16 mouse cellular contexts compared by ENCODE assay signal in genomic region chr1:80389518-80389917, GRCm38 (mm10). TPM values are rescaled to one million over a fixed set of nuclear protein-coding genes. Genes with fewer than 3 reads are reported as not detected.
DNase-seq lines count a peak whose midpoint lies in the region; ATAC-seq and TF ChIP-seq lines count a peak whose summit lies in the region.
"Had no signal": no experiment of that assay in that cellular context is flagged by ENCODE, and none has a peak within 500 bp of the region (broad histone marks: within the 10 kb centered on the region; RNA-seq: fewer than 3 reads in every experiment).

No protein-coding gene starts in this region.

- ATAC-seq in embryonic facial prominence, embryonic 15.5 days (ENCODE audit: insufficient number of reproducible peaks, low FRiP score, low TSS enrichment, low read depth), result no peak
- ATAC-seq: intestine, postnatal 0 days; liver, postnatal 0 days had no signal

- H3K4me3 ChIP-seq in embryonic facial prominence, embryonic 15.5 days (replicated peaks), result no peak overlapping the region
- H3K4me3 ChIP-seq in embryonic facial prominence, embryonic 10.5 days, result no peak overlapping the region
- no peak overlapping the region for H3K4me3 ChIP-seq in thymus, adult 2 months (ENCODE audit: control insufficient read depth, insufficient read depth, low read length)
- H3K4me3 ChIP-seq: heart, embryonic 12.5 days; layer of hippocampus, adult 2 months; left cerebral cortex, adult 2 months; myocyte had no signal

- TF ChIP-seq POLR2A in thymus, adult 2 months (IDR thresholded peaks at IDR 0.05; ENCODE audit: control insufficient read depth, extremely low read depth, insufficient read depth, low read length, poor library complexity), result no peak

- no peaks in the 10 kb centered on the region for H3K9me3 ChIP-seq in embryonic facial prominence, embryonic 15.5 days (replicated peaks)
- H3K9me3 ChIP-seq in embryonic facial prominence, embryonic 10.5 days, result no peaks in the 10 kb centered on the region
- H3K9me3 ChIP-seq: heart, embryonic 12.5 days had no signal

- H3K27me3 ChIP-seq in embryonic facial prominence, embryonic 15.5 days, result no peaks in the 10 kb centered on the region
- no peaks in the 10 kb centered on the region for H3K27me3 ChIP-seq in embryonic facial prominence, embryonic 10.5 days (replicated peaks; ENCODE audit: low read depth, poor library complexity, severe bottlenecking)
- H3K27me3 ChIP-seq in thymus, adult 2 months (ENCODE audit: control insufficient read depth, insufficient read depth, low read length), result no peaks in the 10 kb centered on the region
- H3K27me3 ChIP-seq: heart, embryonic 12.5 days had no signal

- no peaks in the 10 kb centered on the region for H3K36me3 ChIP-seq in embryonic facial prominence, embryonic 15.5 days
- H3K36me3 ChIP-seq in embryonic facial prominence, embryonic 10.5 days (replicated peaks), result no peaks in the 10 kb centered on the region
- no peaks in the 10 kb centered on the region for H3K36me3 ChIP-seq in thymus, adult 2 months (ENCODE audit: control insufficient read depth, insufficient read depth, low read length)
- H3K36me3 ChIP-seq: heart, embryonic 12.5 days had no signal

- TF ChIP-seq CTCF in thymus, adult 2 months (IDR thresholded peaks at IDR 0.05; ENCODE audit: borderline replicate concordance, control insufficient read depth, extremely low read depth, insufficient read depth, low read length, poor library complexity), result no peak

- H3K9ac ChIP-seq in embryonic facial prominence, embryonic 15.5 days, result no peak overlapping the region
- H3K9ac ChIP-seq: heart, embryonic 12.5 days; liver, postnatal 0 days had no signal

- H3K4me2 ChIP-seq in embryonic facial prominence, embryonic 15.5 days (replicated peaks), result no peak overlapping the region
- H3K4me2 ChIP-seq: heart, embryonic 12.5 days had no signal

- H3K4me1 ChIP-seq in embryonic facial prominence, embryonic 15.5 days, result no peaks in the 10 kb centered on the region
- no peaks in the 10 kb centered on the region for H3K4me1 ChIP-seq in embryonic facial prominence, embryonic 10.5 days
- H3K4me1 ChIP-seq in thymus, adult 2 months (replicated peaks; ENCODE audit: control insufficient read depth, insufficient read depth, low read length), result peaks cover 7% of the 10 kb centered on the region

- 70% methylated on average over 7 of the region's 7 CpGs for WGBS in embryonic facial prominence, embryonic 15.5 days
- WGBS in embryonic facial prominence, embryonic 10.5 days, result 89% methylated on average over 7 of the region's 7 CpGs
- 16% methylated on average over 7 of the region's 7 CpGs for WGBS in thymus, adult 2 months

- H3K27ac ChIP-seq in embryonic facial prominence, embryonic 15.5 days (replicated peaks), result 0 out of 2 replicates have a peak overlapping the region, but pooled peaks have one; percentile 11
- H3K27ac ChIP-seq in embryonic facial prominence, embryonic 10.5 days (replicated peaks), result no peak overlapping the region
- H3K27ac ChIP-seq in thymus, adult 2 months (ENCODE audit: control insufficient read depth, insufficient read depth, low read length), result peak overlapping the region; percentile 81
- H3K27ac ChIP-seq: layer of hippocampus, adult 2 months; left cerebral cortex, adult 2 months had no signal

- no peak for DNase-seq in embryonic facial prominence, embryonic 10.5 days (ENCODE audit: low spot score)
- DNase-seq in thymus, adult 2 months, result peak; percentile 20
- DNase-seq in thymus, adult 18-20 months, result no peak
- peak; percentile 47 to 49 for DNase-seq in natural killer cell, adult 2 months (ENCODE audit: low spot score in 2 of 2)
- no peak for DNase-seq in c-Kit-positive CD71-positive TER-119-positive erythroid progenitor cells, embryonic 14.5 days (ENCODE audit: low spot score)
- no peak for DNase-seq in adrenal gland, adult (ENCODE audit: inconsistent age in 2 of 2, low spot score in 1 of 2)
- no peak for DNase-seq in neural tube, embryonic 10.5 days (ENCODE audit: extremely low spot score, low spot score)
- DNase-seq: cerebellum, adult 18-20 months; gastrocnemius, postnatal 14 days; liver, postnatal 0 days had no signal

RNA-seq across cellular contexts. Expression of gene Cul3, which starts 49.2 kb away (rescaled TPM):
- polyA plus RNA-seq in embryonic facial prominence, embryonic 15.5 days (2015; fragmentation: Nextera tagmentation; extraction: Ambion mirVana), result 29.3 and 44.6 TPM in 2 replicates
- polyA plus RNA-seq in embryonic facial prominence, embryonic 10.5 days (2016; fragmentation: Nextera tagmentation; extraction: Ambion mirVana), result 33.1 and 37.5 TPM in 2 replicates
- polyA plus RNA-seq in thymus, adult 2 months (2012; rRNA removed), result 15.3 and 16.3 TPM in 2 replicates

Comparison
In these comparisons a context has a peak if more than half of its experiments do, and no peak if none do; other contexts are left out.
1. DNase-seq: peak in thymus, adult 2 months (single experiment) and natural killer cell, adult 2 months (2 of 2); none in embryonic facial prominence, embryonic 10.5 days (single experiment), thymus, adult 18-20 months (0 of 2), c-Kit-positive CD71-positive TER-119-positive erythroid progenitor cells, embryonic 14.5 days (single experiment), adrenal gland, adult (0 of 2) and neural tube, embryonic 10.5 days (single experiment).